Mouse (Mus musculus) embryonic stem cell, embryonic (primary cell): Measurements from ENCODE around the gene Prkca.

Source experiments
- CTCF ChIA-PET, 4 experiments: fragments of 300-600 bp in 2 of 4; fragments of 350-600 bp in 2 of 4; sonication (Branson Sonifier 250); formaldehyde crosslinking; loops; one replicate each; lab custom pipeline; 2022; ENCODE audit warnings: inconsistent platforms in 2 of 4; lab: Charles Lee
- POLR2A ChIA-PET, 4 experiments: fragments of 300-600 bp in 2 of 4; fragments of 350-600 bp in 2 of 4; sonication (Branson Sonifier 250); formaldehyde crosslinking; loops; one replicate each; lab custom pipeline; 2022; ENCODE audit warnings: antibody characterized with exemption in 4 of 4, inconsistent platforms in 1 of 4; lab: Charles Lee

The Prkca gene

GRCm38 (mm10) chr11:107965449-107965848 lies 378.3 kb downstream of the Prkca start:
- POLR2A ChIA-PET = interaction anchor here in 1 of 4 experiments (1.2 kb wide), 1 partner anchor 161 kb away, joined by 3 read pairs; no protein-coding TSS in a partner anchor
- CTCF ChIA-PET = interaction anchor here in 1 of 4 experiments (0.9 kb wide), 1 partner anchor 17 kb away, joined by 4 read pairs; no protein-coding TSS in a partner anchor

DNA sequence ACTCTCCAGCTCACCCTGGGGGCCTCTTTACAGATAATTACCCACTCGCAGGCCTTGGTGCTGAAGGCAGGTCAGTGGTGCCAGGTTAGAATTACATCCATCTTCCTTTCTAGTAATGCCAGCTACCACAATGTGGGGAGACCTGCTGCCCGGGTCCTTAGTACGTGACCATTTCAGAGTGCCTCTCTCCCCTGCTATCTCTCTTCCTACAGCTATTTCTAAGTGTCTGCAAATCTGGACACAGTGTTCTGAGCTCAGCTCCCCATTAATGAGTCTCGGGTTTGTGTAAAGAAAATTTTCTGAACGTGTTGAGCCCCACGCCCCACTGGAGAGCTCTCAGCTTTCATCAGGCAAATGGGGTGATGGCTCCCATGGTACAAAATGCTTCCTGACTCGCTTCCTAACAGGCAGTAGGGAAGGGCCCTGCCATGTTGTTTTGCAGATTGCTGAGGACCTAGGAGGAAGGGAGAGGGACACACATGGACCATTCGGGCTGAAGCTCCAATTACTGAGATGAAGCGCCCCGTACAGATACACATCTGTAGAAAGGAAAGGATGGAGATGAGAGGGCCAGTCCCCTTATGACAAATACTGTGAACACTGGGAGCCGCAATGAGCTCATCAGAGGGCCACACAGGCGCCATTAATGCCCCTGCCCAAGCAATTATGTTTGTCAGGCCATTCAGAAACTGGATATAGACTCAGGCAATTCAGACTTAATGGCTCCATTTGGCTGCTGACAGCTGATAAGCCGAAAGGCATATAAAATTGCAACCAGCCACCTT lies 386.0 kb downstream of the Prkca start:
- POLR2A ChIA-PET = interaction anchor here in 1 of 4 experiments (0.5 kb wide), 1 partner anchor 159 kb away, joined by 3 read pairs; no protein-coding TSS in a partner anchor

DNA sequence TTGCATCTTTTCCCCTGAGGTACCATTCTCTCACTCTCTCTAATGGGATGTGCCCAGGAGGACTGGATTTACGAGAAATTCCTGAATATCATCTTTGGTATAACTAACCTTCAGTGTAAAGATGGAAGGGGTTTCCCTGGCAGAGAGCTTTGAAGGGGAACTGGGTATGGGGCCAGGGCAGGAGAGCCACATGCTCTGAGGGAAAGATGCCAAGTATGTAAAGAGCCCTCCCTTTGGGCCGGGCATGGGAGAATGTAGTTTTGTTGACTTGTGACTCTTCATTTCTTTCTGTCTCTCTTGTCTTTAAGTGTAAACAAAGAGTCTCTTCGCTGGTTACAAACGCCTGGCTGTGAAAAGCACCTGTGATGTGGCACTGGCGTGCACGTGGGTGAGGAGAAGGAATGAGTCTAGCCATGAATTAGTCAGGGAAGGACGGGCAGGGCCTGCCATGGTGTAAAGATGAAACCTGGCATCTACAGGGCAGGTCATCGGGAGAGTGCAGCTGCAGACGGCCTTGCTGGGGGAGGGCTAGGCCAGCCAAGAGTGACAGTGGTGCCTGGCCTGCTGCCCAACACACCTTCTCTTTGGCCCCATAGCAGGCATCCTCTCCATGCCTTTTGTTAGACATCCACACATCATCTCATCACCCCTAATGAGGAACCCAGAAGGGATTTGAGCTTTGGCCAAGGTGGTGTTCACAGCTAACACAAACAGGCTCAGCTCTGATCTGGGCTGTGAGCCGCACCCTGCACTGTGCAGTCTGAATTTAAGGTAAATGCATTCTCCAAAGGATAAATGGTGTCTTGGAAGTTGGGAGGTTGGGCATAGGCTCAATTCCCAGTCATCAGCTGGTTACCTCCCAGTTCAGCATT lies 388.3 kb downstream of the Prkca start:
- ChIA-PET POLR2A (no interaction called here), CTCF (interaction anchor here in 1 of 4 experiments (1.1 kb wide), 1 partner anchor 39 kb away, joined by 3 read pairs; no protein-coding TSS in a partner anchor)

More for the DNA sequence above, 386.0 kb downstream of the Prkca start:
- CTCF ChIA-PET = no interaction called here

DNA sequence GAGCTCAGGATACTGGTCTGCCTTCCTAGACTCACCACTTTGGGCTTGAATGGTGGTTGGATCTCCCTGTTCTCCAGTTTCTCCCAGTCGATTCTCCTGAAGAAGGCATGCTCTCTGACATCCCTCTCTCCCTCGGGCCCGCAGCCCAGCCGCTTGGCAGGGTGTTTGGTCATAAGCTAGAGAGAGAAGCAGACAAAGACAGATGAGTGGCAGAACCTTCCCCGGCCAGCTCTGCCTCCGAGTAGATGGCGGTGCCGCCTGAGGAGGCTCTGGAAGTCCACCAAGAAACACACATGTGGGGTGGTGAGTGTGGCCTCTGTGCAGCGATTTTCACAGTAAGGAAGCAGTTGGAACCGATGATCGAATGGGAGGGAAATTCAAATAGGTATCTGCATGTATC lies 392.3 kb downstream of the Prkca start:
- ChIA-PET POLR2A (no interaction called here), CTCF (no interaction called here)

- POLR2A ChIA-PET = no interaction called here
These were observed 393.1 kb downstream of the Prkca start for GRCm38 (mm10) chr11:107950658-107951057.

GRCm38 (mm10) chr11:107950211-107950610 lies 393.5 kb downstream of the Prkca start:
- POLR2A ChIA-PET = no interaction called here

More at GRCm38 (mm10) chr11:107950658-107951057, 393.1 kb downstream of the Prkca start:
- CTCF ChIA-PET = no interaction called here

DNA sequence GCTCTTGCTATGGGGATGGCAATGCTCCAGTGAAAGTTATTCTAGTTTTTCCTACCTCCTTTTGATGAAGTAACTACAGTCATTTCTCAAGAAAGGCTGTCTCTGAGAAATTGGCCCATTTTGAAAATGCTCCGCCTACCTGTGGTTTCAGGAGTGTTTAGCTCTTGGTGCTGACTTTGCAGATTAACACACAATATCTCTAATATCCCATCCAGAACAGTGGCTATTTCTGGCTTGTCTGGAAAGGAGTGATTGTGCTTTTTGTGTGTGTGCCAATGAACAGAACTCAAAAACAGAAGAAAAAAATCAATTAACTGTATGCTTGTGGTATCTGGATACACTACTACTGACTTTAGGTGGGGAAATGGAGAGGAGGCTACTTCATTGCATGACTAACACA lies 395.8 kb downstream of the Prkca start:
- CTCF ChIA-PET = interaction anchor here in 1 of 4 experiments (0.5 kb wide), 1 partner anchor 1430 kb away, joined by 3 read pairs; no protein-coding TSS in a partner anchor
- POLR2A ChIA-PET = interaction anchor here in 1 of 4 experiments (1.1 kb wide), 1 partner anchor 286 kb away, joined by 3 read pairs; no protein-coding TSS in a partner anchor

More at GRCm38 (mm10) chr11:107950211-107950610, 393.5 kb downstream of the Prkca start:
- CTCF ChIA-PET = no interaction called here

- ChIA-PET CTCF (interaction anchor here in 1 of 4 experiments (1.0 kb wide), 1 partner anchor 74 kb away, joined by 3 read pairs; no protein-coding TSS in a partner anchor), POLR2A (no interaction called here)
These were observed 396.9 kb downstream of the Prkca start for GRCm38 (mm10) chr11:107946823-107947222.

GRCm38 (mm10) chr11:107936929-107937328 lies 406.8 kb downstream of the Prkca start:
- ChIA-PET CTCF (interaction anchor here in 1 of 4 experiments (0.5 kb wide), 1 partner anchor 15 kb away, joined by 7 read pairs; no protein-coding TSS in a partner anchor), POLR2A (interaction anchor here in 1 of 4 experiments (0.6 kb wide), 1 partner anchor 992 kb away, joined by 3 read pairs; no protein-coding TSS in a partner anchor)

DNA sequence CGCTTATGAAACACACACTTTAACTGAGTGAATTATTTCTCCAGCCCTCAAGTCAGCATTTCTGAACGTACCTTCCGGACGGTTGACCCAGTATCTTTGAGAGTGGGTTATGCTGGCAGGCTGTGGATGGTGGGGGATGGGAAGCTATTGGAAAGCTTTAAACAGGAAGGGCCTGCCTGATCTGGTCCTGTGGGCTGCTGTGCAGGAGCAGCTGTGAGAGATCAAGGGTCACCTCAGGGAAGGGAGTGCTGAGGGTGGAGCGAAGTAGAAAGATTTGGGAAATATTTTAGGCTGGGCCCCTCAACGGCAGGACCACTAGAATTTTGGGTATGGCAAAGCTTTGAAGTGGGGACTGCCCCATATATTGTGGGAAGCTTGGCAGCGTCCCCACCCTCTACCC lies 412.0 kb downstream of the Prkca start:
- CTCF ChIA-PET = interaction anchor here in 3 of 4 experiments (0.8 to 1.2 kb wide), 4 partner anchors 18 to 66 kb away, joined by 3 read pairs; no protein-coding TSS in a partner anchor
- POLR2A ChIA-PET = interaction anchor here in 3 of 4 experiments (0.6 to 2.6 kb wide), 6 partner anchors 11 to 1478 kb away, joined by 3 to 12 read pairs (median 4); partner anchors contain the start of gene Cacng5 (in 1 of the 3)

GRCm38 (mm10) chr11:107931288-107931687 lies 412.4 kb downstream of the Prkca start:
- CTCF ChIA-PET = interaction anchor here in 3 of 4 experiments (0.8 to 1.7 kb wide), 5 partner anchors 18 to 66 kb away, joined by 3 to 4 read pairs (median 3); no protein-coding TSS in a partner anchor
- POLR2A ChIA-PET = interaction anchor here in 2 of 4 experiments (0.6 to 2.6 kb wide), 5 partner anchors 11 to 51 kb away, joined by 3 to 12 read pairs (median 3); partner anchors contain the start of gene Cacng5 (in 1 of the 2)

DNA sequence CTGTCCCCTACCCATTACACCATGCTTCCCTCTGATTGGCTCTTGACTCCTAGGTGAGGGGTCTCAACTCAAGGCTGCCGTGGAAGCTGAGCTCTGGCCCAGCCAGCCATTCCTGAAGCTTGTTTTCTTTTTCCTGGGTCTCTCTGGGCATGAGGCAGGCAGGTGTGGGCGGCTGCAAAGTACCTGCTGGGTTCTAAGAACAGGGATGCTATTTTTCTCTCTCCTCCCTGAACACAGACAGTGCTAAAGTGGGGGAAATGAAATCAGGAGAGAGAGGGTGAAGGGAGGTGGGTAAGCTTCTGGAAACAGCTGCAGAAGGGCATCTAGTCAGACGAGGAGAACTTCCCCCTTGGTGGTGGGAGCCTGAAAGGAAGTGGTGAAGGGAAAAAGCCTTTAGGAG lies 414.0 kb downstream of the Prkca start:
- POLR2A ChIA-PET = interaction anchor here in 2 of 4 experiments (0.6 to 2.6 kb wide), 2 partner anchors 49 to 52 kb away, joined by 3 to 12 read pairs; no protein-coding TSS in a partner anchor
- CTCF ChIA-PET = interaction anchor here (0.6 to 1.7 kb wide), 4 partner anchors 16 to 55 kb away, joined by 3 to 4 read pairs (median 3); no protein-coding TSS in a partner anchor

- ChIA-PET POLR2A (interaction anchor here in 2 of 4 experiments (0.6 to 1.7 kb wide), 5 partner anchors 9 to 60 kb away, joined by 3 to 4 read pairs (median 4); no protein-coding TSS in a partner anchor), CTCF (interaction anchor here in 3 of 4 experiments (0.6 to 1.6 kb wide), 7 partner anchors 29 to 360 kb away, joined by 3 to 6 read pairs (median 4); no protein-coding TSS in a partner anchor)
These were observed 423.7 kb downstream of the Prkca start for GRCm38 (mm10) chr11:107919852-107920508.

GRCm38 (mm10) chr11:107917721-107918235 lies 425.9 kb downstream of the Prkca start:
- CTCF ChIA-PET = interaction anchor here in 1 of 4 experiments (0.7 kb wide), 1 partner anchor 145 kb away, joined by 3 read pairs; no protein-coding TSS in a partner anchor

DNA sequence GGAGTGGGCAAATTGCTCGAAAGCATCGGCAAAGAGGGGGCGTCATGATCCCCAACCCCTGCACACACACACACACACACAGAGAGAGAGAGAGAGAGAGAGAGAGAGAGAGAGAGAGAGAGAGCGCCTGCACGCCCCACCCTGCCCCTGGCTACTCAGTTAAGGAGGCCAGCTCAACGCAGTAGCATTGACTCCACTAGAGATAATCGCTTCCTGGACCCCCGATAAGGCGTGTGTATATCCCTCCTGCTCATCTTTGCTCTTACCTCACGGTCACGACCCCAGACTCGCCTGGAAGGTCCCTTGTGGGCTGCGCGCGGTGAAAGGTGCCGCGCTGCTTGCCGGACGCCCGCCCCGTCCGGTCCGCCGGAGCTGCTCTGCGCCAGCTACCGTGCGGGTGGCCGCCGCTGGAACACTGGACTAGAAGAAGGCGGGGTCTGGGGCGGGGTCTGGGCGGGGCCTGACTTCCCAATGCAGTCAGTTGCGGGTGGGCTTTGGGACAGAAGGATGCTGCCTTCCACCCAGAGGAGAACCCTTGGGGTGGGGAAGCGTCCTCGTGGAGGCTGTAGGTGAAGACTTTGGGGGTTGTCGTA lies 429.0 kb downstream of the Prkca start, which contains the start of gene Cacng5:
Cacng5 (minus strand) TSS at position 422 of the 593 bp plus-strand sequence.
- CTCF ChIA-PET = interaction anchor here (0.6 to 4.7 kb wide), 17 partner anchors 8 to 1403 kb away, joined by 3 to 25 read pairs (median 5); no protein-coding TSS in a partner anchor
- POLR2A ChIA-PET = interaction anchor here in 3 of 4 experiments (0.5 to 1.9 kb wide), 11 partner anchors 9 to 1560 kb away, joined by 3 to 5 read pairs (median 3); no protein-coding TSS in a partner anchor

More at GRCm38 (mm10) chr11:107917721-107918235, 425.9 kb downstream of the Prkca start:
- POLR2A ChIA-PET = interaction anchor here in 1 of 4 experiments (0.6 kb wide), 1 partner anchor 86 kb away, joined by 3 read pairs; no protein-coding TSS in a partner anchor

GRCm38 (mm10) chr11:107913317-107913716 lies 430.4 kb downstream of the Prkca start:
- CTCF ChIA-PET = interaction anchor here (0.5 to 4.7 kb wide), 39 partner anchors 8 to 1510 kb away, joined by 3 to 25 read pairs (median 4); no protein-coding TSS in a partner anchor
- POLR2A ChIA-PET = interaction anchor here in 3 of 4 experiments (0.6 to 1.9 kb wide), 6 partner anchors 10 to 423 kb away, joined by 3 to 5 read pairs (median 4); no protein-coding TSS in a partner anchor
